Mouse (Mus musculus) cerebellum, postnatal 14 days (tissue): ENCODE results near the gene Pigs.

Experiments
- DNase-seq, 2 experiments: peaks; one replicate each; pipeline ENCODE4 v3.0.0; 2021; ENCODE audit warnings: mixed read lengths in 2 of 2

Pigs gene

GRCm38 (mm10) chr11:78327634-78328511, at the start of gene Pigs:
TSS of gene Pigs (plus strand) at chr11:78328415.
- DNase-seq, result peak; percentile 99

GRCm38 (mm10) chr11:78278853-78279252, 49.4 kb upstream of the Pigs start:
- DNase-seq, result no peak

GRCm38 (mm10) chr11:78279586-78279985, 48.6 kb upstream of the Pigs start:
- no peak for DNase-seq

GRCm38 (mm10) chr11:78289146-78289763, 39.0 kb upstream of the Pigs start:
- no peak for DNase-seq

- no peak for DNase-seq
These were observed 37.6 kb upstream of the Pigs start, which contains the start of gene BC030499 for GRCm38 (mm10) chr11:78290654-78291053. TSS of gene BC030499 (plus strand) at chr11:78290841.

- no peak for DNase-seq
These were observed 33.6 kb upstream of the Pigs start for GRCm38 (mm10) chr11:78294585-78294984.

- no peak for DNase-seq
These were observed 27.3 kb upstream of the Pigs start for GRCm38 (mm10) chr11:78300917-78301316.

GRCm38 (mm10) chr11:78301357-78302084, 26.7 kb upstream of the Pigs start, which contains the start of gene Spag5:
TSS of gene Spag5 (plus strand) at chr11:78301529.
- DNase-seq, result peak; percentile 90 to 91

- no peak for DNase-seq
These were observed 22.9 kb upstream of the Pigs start for GRCm38 (mm10) chr11:78305272-78305671.

GRCm38 (mm10) chr11:78310861-78311511, 17.2 kb upstream of the Pigs start:
- no peak for DNase-seq

GRCm38 (mm10) chr11:78313662-78314061, 14.6 kb upstream of the Pigs start:
- no peak for DNase-seq

GRCm38 (mm10) chr11:78318411-78318810, 9.8 kb upstream of the Pigs start:
- DNase-seq, result no peak

- peak; percentile 11 to 38 for DNase-seq
These were observed 6.0 kb upstream of the Pigs start for GRCm38 (mm10) chr11:78322076-78322831.

GRCm38 (mm10) chr11:78322860-78323259, 5.4 kb upstream of the Pigs start, which contains the start of gene Aldoc:
TSS of gene Aldoc (plus strand) at chr11:78322968.
- peak; percentile 78 to 83 for DNase-seq

GRCm38 (mm10) chr11:78324000-78324785, 4.0 kb upstream of the Pigs start:
- peak; percentile 77 to 91 for DNase-seq

GRCm38 (mm10) chr11:78324965-78325364, 3.2 kb upstream of the Pigs start:
- DNase-seq, result peak; percentile 53 to 61

GRCm38 (mm10) chr11:78327215-78327614, 1.0 kb upstream of the Pigs start:
- DNase-seq, result no peak

- DNase-seq, result no peak
These were observed 369 bp downstream of the Pigs start for GRCm38 (mm10) chr11:78328512-78329056.

- no peak for DNase-seq
These were observed 4.5 kb downstream of the Pigs start for GRCm38 (mm10) chr11:78332676-78333075.

GRCm38 (mm10) chr11:78333992-78334391, 5.8 kb downstream of the Pigs start:
- no peak for DNase-seq

- no peak for DNase-seq
These were observed 8.8 kb downstream of the Pigs start for GRCm38 (mm10) chr11:78337040-78337439.
